Mouse (Mus musculus): ENCODE data around the gene Fam102b.
A peak's percentile ranks its signal among the peaks of the same experiment; 100 is the strongest.

Fam102b gene

GRCm38 (mm10) chr3:109027515-109027987 is at the start of gene Fam102b:
Fam102b (minus strand) TSS chr3:109027607.
- peak; percentile 90 to 91 for DNase-seq (ENCODE audit: low spot score in 2 of 2)

DNA sequence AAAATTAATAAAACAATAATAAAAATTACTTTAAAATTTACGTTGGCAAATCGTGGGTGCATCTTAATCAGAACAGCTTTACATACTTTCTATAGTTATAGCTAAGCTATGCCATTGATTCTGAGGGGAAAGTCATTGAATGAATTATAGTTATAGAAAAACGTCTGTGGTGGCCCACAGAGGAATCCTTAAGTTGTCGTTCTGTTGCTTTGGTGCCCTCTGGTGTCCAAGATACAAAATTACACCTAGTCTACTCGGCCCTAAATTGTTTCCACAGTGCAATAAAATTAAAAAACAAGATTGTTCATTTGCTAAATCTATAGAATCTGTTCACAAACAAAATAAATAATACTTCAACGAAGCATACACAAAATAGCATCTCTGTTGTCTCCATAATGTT is 35.6 kb upstream of the Fam102b start:
- DNase-seq (ENCODE audit: low spot score in 2 of 2): peak in 1 of 2 experiments; percentile 37

DNA sequence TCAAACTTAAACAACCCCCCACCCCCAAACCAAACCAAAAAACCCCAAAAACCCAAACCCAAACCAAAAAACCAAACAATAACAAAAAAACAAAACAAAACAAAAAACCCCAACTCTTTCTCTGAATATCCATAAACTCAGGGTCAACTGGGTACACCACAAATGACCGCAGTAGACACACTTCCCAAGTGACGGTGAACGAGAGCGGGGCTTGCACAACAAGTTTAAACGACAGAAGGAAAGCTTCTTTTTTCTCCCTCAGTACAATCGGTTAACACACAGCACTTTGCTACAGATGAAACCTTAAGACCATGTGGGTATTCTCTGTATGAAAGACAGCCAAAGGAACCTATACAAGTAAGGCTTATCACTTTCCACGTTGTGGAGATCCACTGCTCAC is 35.0 kb upstream of the Fam102b start:
- DNase-seq (ENCODE audit: low spot score in 2 of 2): no peak

GRCm38 (mm10) chr3:109059903-109060302 is 32.5 kb upstream of the Fam102b start:
- no peak for DNase-seq (ENCODE audit: low spot score in 2 of 2)

DNA sequence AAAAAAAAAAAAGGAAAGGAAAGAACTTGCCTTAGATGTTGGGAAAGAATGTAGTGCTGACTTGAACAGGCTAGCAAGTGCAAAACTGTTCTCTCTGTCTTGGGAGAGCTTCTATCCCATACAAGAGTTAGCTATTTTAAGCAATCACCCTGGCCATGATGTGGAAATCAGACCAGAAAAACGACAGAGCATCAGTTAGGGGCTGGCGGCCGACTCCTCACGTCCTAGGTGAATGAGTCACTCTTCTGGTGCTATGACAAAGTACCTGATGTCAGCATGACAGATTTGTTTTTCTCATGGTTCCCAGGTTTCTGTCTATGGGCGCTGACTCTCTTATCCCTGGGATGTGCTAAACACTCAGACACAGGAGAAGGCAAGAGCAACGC is 24.5 kb upstream of the Fam102b start:
- no peak for DNase-seq (ENCODE audit: low spot score in 2 of 2)

DNA sequence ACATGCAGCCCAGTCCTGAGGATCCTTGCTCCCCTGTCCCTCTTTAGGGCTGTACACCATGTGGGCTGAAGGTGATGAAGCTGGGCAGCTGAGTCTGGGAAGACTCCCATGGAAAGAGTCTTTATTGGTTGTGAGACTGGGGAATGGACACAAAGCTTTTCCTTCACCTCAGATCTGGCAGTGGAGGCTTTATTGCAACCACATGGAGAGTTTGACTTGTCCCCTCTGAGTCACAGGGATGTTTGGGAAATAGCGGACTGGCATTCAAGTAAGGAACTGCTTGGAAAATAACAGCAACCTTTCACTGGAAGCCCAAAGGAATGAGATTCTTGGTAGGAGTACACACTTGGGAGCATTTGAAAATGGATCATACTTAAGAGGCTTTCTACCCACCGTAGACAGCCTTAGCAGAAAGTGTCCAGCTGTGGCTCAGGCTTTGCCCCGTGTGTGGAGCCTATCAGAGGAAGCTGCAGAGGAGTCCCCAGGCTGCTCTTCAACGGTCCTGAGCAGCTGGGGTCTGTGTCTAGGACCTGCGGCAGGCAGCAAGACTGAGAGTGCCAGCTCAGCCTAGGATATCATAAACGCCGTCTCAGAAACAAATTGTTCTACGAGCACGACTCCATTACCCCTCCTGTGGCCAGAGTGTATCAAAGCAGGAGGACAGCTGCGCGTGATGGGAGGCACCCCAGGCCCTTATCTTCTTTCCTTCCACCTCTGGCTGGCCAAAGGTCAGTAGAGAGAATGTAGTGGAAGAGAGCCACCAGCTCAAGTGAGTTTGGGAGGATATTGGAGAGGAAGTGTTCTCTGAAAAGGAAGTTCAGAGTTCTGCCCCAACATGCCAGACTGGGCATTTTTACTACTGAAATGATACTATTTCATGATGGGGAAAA is 23.9 kb upstream of the Fam102b start:
- peak; percentile 54 to 63 for DNase-seq (ENCODE audit: low spot score in 2 of 2)

DNA sequence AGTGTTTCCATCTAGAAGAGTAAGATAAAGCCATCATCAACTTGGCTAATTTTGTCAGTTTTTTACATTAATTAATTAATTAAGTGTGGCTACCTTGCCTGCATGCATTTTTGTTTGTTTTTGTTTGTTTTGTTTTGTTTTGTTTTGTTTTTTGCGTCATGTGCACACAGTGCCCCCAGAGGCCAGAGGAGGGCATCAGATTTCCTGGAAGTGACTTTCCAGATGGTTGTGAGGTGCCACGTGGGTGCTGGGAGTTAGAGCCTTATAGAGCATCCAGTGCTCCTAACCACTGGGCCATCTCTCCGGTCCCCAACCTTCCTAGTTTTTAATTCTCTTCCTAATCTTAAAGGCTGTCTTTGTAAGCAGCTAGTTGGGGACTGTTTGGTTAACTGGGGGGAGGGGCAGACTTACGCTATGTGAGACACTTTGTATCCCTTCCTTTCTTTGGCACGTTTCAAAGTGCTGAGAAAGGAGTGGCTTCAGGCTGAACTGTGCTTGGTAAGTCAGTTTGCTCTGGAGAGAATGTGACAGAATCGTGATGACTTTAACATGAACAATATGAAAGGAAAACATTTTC is 20.4 kb upstream of the Fam102b start:
- no peak for DNase-seq (ENCODE audit: low spot score in 2 of 2)

DNA sequence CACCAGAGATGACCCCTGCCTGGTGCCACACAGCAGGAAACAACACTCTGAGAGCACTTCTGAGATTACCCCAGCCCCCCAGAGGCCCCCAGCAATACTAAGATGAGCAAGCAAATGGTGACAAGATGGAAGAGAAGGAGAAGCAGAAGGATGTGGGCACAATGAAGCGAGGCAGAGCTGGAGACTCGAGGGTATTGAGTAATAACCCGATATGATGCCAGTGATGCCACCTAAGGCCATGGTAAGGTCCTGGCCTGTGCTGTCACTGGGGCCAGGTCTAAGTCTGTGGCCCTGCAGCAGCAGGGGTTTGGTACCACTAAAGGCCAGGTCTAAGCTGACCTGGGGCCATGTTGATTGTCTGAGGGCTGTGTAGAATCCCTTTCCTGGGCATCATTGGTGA is 19.0 kb upstream of the Fam102b start:
- DNase-seq (ENCODE audit: low spot score in 2 of 2): no peak

- no peak for DNase-seq (ENCODE audit: low spot score in 2 of 2)
Measured at GRCm38 (mm10) chr3:109043395-109043794, 16.0 kb upstream of the Fam102b start.

GRCm38 (mm10) chr3:109040908-109041307 is 13.5 kb upstream of the Fam102b start:
- DNase-seq (ENCODE audit: low spot score in 2 of 2): no peak

DNA sequence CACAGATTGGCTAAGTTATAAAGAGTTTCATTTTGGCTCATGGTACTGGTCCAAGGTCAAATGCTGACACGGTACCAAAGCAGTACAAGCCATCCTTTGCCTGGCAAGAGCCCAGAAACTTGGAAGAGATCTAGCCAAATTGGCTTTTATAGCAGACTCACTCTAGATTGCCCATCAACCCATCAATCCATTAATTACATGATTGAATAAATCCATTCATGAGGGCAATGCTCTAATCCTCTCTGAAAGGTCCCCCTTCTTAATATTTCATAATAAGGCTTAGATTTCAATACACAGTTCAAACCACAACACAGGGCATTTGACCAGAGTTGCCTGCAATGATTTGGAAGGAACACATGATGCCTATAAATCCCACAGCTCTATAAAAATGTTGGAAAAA is 7.0 kb upstream of the Fam102b start:
- DNase-seq (ENCODE audit: low spot score in 2 of 2): no peak

DNA sequence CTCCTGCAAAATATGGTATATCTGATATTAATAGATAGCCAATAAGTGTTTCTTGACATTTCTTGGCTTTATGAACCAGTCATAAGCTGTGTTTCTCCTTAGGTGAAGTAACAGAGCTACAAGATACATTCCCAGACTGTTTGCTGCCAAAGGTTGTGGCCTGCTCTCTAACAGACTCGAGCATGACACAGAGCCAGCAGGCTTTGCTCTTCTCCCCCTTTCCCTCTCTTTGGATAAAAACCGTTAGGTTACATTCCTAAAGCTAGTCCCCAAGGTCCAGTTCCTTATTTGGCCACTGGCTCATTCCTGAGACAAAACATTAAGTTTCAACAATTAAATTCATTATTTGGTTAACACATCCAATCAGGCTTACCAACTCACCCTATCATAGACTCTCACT is 4.9 kb upstream of the Fam102b start:
- no peak for DNase-seq (ENCODE audit: low spot score in 2 of 2)

DNA sequence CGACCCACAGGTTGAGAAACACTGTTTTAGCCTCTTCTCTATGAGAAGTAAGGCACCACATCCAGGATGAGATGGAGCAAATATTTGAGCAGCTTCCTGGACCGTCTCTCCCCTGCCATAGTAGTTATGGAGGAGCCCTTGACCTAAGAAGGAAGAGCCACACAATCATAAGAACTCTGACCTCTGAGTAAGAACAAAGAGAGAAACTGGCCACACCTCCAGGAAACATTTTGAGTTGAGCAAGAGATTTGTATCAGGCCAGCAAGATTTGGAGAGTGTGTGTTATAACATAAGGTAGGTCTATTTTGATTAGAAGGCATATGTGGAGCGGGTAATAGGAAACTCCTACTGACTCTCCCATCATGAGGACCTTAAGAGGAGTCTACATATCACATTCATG is 4.2 kb upstream of the Fam102b start:
- no peak for DNase-seq (ENCODE audit: low spot score in 2 of 2)

DNA sequence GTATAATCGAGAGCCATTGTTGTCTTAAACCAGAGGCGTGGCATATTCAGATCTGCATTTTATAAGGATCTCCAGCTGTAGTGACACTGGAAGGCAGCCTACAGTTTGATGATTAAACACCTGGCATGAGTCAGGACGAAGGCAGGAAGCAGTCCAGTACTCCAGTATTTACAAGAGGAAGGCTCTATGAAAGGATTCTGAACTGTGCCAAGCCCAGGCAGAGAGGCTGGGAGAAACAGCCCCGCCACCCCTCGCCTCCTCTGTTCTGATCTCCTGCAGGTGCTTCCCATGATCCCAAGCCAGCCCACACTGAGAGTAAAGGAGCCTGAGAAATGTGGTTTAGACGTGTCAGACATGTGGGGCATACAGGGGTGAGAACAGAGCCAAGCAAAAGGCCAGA is 3.4 kb upstream of the Fam102b start:
- DNase-seq (ENCODE audit: low spot score in 2 of 2): peak; percentile 55 to 81

GRCm38 (mm10) chr3:109029661-109030060 is 2.3 kb upstream of the Fam102b start:
- DNase-seq (ENCODE audit: low spot score in 2 of 2): no peak

DNA sequence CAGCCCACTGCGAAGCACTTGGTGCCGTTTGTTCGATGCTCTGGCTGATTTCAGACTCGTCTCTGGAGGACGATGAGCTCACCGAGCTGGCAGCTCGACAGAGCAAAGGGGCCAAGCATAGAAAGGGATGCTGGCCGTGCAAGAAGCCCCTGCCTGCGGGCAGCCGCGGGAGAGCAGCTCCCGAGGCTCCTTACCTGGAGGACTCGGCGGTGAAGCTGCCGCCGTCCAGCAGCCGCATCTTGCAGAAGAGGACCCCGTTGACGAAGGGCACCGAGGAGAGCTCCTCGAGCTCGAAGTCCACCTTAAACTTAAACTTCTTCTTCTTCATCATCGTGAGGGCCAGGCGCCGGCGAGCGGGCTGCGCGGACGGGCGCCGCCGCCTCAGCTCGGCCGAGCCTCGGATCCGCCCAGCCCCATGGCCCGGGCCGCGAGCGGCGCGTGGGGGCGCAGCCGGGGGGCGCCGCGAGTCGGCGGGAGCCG is 376 bp downstream of the Fam102b start:
- peak in 1 of 2 experiments; percentile 47 for DNase-seq (ENCODE audit: low spot score in 2 of 2)

- peak; percentile 36 to 41 for DNase-seq (ENCODE audit: low spot score in 2 of 2)
Measured at GRCm38 (mm10) chr3:109026462-109026990, 881 bp downstream of the Fam102b start.

DNA sequence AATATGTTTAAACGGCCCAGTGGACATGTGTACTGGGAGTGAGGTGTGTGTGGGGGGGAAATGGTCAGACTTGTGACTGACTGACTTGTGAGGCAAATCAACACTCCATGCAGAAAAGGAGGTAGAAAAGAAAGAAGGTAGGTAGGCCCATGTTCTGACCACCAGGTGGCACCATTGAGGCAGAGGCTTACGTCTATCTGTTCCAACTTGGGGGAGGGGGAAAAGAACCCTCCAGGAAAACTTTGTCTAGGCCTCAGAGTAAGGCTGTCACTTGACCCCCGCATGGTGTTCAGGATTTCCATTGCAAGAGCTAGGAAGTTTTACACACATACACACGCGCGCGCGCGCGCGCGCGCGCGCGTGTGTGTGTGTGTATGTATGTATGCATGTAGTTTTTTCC is 1.8 kb downstream of the Fam102b start:
- peak; percentile 57 to 61 for DNase-seq (ENCODE audit: low spot score in 2 of 2)

GRCm38 (mm10) chr3:109023066-109023465 is 4.3 kb downstream of the Fam102b start:
- DNase-seq (ENCODE audit: low spot score in 2 of 2): no peak

GRCm38 (mm10) chr3:109021720-109022516 is 5.5 kb downstream of the Fam102b start:
- peak in 1 of 2 experiments; percentile 47 for DNase-seq (ENCODE audit: low spot score in 2 of 2)

GRCm38 (mm10) chr3:109018336-109018735 is 9.1 kb downstream of the Fam102b start:
- no peak for DNase-seq (ENCODE audit: low spot score in 2 of 2)

- no peak for DNase-seq (ENCODE audit: low spot score in 2 of 2)
Measured at GRCm38 (mm10) chr3:109012595-109012994, 14.8 kb downstream of the Fam102b start.

Measured in heart, adult 9 months (tissue).